Mouse (Mus musculus): ENCODE data around the gene Hba-x.
"Not testable (repeated sequence)": the region's sequence is repeated elsewhere in the genome, so short reads cannot be mapped to it uniquely, and the experiment has no call there.

GRCm38 (mm10) chr11:32296203-32296602 is 20.0 kb downstream of the Hba-x start, which contains the start of gene Hba-a2:
- TF ChIP-seq CTCF (IDR thresholded peaks at IDR 0.05; ENCODE audit: low read depth, low read length); POLR2A (IDR thresholded peaks at IDR 0.05; ENCODE audit: extremely low read depth, insufficient read depth, low read length): not testable (repeated sequence)

All from liver, adult 2 months (tissue).